Mouse (Mus musculus): ENCODE results near the gene Tbc1d14. TPM values are rescaled to one million over a fixed set of nuclear protein-coding genes. Genes with fewer than 3 reads are reported as not detected.

Gene Tbc1d14
- total RNA-seq, 2 experiments from 2014 or later: 8.5 to 23.7 TPM

DNA sequence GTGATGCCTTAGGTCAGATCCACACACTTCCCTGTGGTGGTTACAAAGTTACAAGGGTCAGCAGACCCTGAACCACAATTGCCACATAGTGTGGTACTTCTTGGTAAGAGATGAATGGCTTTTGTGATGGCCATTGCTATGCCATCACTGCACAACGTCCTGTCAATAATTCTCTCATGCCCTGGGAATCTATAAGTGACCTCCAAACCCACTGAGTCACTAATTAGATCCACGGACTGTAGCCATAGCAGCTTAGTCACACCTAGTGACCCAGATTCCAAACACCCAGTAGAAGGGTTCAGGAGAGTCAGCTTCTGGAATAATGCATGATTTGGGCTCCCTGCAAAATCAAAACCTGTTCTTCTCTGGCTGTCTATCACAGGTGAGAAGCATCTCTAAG, 67.9 kb downstream of the Tbc1d14 start:
- no peak for ATAC-seq (replicated peaks; ENCODE audit: low FRiP score, low TSS enrichment, poor library complexity, severe bottlenecking)

DNA sequence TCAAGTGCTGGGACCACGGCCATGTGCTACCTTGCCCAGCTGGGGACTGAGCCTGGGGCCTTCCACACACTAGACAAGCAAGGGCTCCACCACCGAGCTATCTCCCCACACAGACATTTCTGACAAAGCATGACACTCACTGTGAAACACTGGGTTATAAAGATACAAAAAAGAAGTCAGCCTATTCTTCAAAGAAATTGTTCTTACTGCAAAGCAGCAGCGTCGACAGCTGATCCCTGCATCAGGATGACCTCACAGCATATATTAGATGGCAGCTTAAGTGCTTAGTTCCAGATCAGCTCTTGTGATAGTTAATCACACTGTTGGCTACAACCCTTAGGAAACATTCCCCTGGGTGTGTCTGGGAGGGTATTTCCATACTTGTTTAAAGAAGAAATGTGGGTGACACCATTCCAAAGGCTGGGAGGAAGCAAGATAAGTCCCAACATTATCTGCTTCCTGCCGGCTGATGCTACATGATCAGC, 69.8 kb downstream of the Tbc1d14 start:
- peak; percentile 86 for ATAC-seq (replicated peaks; ENCODE audit: low FRiP score, low TSS enrichment, poor library complexity, severe bottlenecking)

DNA sequence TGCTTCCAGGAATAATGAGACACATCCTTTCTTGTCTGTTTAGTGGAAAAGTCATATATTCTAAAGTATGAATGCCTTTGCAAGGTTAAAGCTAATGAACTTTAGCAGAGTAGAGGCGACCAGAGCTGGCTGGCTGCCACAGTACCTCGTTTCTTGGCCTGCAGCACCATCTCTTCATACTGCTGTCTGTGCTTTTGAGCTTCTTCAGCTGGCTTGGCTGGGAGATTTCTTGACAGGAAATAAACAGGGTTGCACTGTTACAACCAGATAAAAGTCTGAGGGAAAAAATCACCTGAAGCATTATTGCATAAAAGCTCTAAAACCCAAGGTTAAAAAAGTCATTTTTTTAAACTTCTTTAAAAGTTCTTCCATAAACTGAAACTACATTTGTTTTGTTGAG, 70.3 kb downstream of the Tbc1d14 start:
- peak; percentile 55 for ATAC-seq (replicated peaks; ENCODE audit: low FRiP score, low TSS enrichment, poor library complexity, severe bottlenecking)

DNA sequence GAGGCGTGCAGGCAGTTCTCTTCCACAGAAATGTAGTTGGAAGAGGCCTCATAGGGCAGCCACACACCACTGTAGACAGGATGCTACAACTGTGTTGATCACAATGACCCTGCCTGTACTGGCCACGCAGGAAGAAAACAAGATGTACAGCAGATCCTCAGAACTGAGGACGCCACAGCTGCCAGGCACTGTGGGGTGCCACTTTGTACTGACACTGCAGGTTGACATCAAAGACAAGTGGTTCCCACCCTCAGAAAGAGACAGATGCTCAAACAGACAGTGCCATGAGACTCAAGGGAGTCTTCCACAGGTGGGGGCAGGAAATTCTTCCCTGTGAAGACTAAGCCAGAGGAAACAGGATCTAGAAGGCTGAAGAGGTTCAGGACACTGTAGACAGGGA, 73.3 kb downstream of the Tbc1d14 start:
- ATAC-seq (replicated peaks; ENCODE audit: low FRiP score, low TSS enrichment, poor library complexity, severe bottlenecking): no peak

DNA sequence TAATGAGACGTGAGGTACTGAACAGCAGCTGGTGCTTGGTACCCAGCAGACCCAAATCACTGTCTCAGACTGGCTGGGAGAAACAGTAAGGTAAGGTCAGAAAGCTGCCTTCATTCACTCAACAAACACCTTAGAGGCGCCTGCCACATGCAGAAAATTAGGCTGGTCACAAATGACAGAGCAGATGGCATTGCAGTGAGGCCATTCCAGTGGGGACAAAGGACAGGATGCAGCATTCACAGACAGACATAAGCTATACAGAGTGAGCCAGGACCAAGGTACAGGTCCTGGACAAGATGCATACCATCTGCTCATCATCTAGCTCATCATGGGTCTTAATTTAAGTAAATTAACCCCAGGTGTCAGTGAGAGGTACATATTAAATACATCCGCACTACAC, 75.5 kb downstream of the Tbc1d14 start:
- ATAC-seq (replicated peaks; ENCODE audit: low FRiP score, low TSS enrichment, poor library complexity, severe bottlenecking): no peak

DNA sequence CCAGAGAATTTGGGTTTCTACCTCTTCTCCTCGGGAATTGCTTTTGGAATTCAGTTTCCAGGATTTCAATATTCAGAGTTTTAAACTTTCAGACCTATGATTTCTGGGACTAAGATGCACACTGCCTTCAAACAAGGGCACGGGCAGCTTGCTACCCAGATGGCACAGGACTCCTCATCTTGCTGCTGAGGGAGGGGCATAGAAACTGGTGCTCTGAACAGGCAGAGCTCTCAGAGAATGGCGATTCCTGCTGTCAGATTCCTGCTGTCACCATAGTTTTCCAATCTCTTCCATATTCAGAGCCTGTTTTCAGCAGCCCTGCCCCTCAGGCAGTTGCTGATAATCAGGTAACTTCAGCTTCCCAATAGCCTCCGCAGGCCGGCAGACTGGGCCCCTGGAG, 77.5 kb downstream of the Tbc1d14 start:
- ATAC-seq (replicated peaks; ENCODE audit: low FRiP score, low TSS enrichment, poor library complexity, severe bottlenecking): no peak

DNA sequence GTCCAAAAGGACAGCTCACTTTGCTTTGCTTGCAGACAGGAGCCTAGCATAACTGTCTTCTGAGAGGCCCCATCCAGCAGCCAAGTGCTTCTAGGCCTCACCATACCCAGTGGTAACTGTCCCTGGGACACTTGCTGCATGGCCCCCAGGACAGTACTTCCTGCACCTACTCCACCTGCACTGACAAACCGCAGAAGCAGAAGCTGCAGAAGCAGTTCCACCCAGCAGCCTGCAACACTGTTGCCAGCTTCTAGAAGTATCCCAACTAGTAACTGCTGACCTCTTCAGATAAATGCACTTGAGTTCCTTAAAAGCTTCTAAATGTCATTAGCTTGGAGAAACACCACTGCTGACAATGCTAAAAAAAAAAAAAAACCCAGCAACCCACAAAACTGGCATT, 78.0 kb downstream of the Tbc1d14 start:
- no peak for ATAC-seq (replicated peaks; ENCODE audit: low FRiP score, low TSS enrichment, poor library complexity, severe bottlenecking)

DNA sequence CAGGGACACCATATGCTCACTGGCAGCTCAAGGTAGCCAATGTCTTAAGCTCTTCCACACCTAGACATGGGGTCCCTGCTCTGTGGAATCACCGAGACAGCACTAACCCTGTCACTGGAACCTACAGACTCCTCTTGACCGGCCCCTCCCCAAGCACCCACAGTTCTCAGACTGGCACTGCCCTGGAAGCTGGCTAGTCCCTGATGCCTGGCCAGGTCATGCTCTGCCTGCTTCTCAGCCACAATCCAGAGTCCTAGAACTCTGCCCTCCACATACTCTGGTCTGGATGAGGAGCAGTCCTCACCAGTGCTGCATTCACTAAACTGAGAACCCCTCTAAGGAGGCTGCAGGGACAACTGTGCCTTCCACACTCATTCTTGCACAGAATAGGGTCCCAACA, 82.1 kb downstream of the Tbc1d14 start:
- no peak for ATAC-seq (replicated peaks; ENCODE audit: low FRiP score, low TSS enrichment, poor library complexity, severe bottlenecking)

DNA sequence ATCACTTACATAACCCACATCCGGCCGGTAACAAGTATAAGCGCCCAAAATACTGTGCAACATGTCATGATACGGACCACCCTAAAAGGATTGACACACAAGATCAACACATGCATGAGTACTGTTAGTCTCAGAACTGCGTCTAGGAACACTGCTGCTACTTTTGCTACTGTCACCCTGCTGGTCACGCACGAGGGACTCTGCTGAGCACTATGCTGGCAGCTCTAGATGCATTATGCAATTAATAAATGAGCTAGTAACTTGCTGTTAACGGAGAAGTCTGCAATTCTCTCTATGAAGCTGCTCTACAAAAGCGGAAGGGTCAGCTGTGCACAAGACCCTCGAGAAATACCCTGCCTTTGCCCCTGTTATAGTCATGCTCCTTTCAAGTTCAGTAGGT, 84.7 kb downstream of the Tbc1d14 start:
- ATAC-seq (replicated peaks; ENCODE audit: low FRiP score, low TSS enrichment, poor library complexity, severe bottlenecking): no peak

DNA sequence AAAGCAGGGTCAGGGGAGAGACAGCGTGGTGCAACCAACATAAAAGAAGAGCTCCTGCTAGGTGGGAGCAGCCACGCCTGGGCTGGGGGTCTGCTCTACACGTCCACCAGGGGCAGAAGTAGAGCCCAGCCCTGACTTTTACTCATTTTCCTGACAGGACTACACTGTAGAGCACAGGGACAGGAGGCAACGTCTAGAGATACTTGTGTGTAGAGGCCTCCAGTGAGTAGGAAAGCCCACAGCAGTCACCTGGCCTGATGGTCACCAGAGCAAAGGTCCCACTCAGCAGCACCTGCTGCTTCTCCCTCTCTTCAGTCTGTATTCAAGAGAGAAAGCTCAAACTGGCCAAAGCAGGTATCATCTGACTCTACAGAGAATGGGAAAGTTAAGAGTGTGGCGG, 87.4 kb downstream of the Tbc1d14 start:
- no peak for ATAC-seq (replicated peaks; ENCODE audit: low FRiP score, low TSS enrichment, poor library complexity, severe bottlenecking)

DNA sequence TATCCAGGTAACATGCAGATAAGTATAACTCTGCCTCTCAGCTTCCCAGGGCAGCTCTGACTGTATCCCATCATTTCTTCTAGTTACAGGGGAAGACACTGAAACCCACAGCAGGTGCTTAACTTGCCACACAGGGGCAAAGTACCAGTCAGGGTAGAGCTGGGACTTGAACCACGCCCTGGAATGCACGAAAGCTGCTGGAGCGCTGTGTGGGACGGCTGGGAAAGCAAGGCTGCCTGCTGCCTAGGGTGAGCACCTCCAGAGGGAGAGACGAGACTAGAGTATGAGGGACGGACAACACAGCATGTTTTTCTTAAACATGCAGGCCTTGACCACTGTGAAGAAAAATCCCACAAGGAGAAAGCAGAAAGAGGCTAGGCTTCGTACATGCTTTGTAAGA, 87.8 kb downstream of the Tbc1d14 start:
- no peak for ATAC-seq (replicated peaks; ENCODE audit: low FRiP score, low TSS enrichment, poor library complexity, severe bottlenecking)

DNA sequence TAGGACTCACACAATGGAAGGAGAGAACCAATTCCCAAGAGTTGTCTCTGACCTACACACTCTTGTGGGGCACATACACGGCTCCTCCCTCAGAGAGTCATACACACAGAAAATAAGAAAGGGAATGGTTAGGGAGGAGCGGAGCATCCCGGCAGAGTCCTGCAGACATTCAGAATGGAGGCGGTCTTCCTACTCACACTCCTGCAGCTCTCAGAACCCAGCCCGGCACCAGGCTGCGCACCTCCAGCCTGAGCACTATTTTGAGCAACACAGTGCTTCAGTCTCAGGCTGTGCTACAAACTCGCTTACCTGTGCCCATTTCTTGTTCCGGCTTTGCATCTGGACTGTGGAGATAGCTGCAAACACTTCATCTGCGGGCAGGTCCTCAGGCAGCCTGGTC, 98.4 kb downstream of the Tbc1d14 start:
- no peak for ATAC-seq (replicated peaks; ENCODE audit: low FRiP score, low TSS enrichment, poor library complexity, severe bottlenecking)

DNA sequence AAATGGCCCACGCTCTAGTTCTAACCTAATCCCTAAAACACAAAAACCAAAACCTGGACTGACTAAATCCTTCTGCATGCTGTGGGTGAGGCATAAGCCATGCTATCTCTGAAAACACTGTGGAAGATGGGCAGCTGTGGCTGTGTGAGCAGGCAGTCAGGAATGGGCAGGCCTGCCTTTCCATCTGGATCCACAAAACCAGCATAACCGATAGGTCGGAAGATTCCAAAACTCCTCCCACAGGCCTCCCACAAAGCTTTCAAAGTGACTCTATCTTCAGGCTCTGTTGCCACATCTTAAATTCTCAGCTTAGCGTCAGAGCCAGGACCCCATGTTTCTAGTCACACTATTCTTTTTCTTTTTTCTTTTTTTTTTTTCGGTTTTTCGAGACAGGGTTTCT, 99.2 kb downstream of the Tbc1d14 start:
- no peak for ATAC-seq (replicated peaks; ENCODE audit: low FRiP score, low TSS enrichment, poor library complexity, severe bottlenecking)

DNA sequence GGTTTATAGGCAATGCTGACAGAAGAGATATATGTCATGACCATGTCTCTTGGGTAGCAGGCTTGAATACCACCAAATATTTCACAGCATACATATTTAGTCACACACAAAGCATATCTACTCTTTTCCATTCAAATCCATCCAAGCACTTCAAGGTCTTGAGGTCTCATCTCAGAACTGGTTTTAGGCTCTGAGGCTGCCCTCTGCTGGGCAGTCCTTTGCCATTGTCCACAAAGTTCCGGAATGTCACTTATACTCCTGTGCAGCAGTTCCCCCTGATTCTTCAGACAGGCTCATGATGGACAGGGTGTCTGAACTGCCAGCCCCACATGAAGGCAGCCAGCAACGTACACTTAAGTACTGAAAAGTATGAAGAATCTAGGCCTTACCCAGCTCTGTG, 103.9 kb downstream of the Tbc1d14 start:
- no peak for ATAC-seq (replicated peaks; ENCODE audit: low FRiP score, low TSS enrichment, poor library complexity, severe bottlenecking)

DNA sequence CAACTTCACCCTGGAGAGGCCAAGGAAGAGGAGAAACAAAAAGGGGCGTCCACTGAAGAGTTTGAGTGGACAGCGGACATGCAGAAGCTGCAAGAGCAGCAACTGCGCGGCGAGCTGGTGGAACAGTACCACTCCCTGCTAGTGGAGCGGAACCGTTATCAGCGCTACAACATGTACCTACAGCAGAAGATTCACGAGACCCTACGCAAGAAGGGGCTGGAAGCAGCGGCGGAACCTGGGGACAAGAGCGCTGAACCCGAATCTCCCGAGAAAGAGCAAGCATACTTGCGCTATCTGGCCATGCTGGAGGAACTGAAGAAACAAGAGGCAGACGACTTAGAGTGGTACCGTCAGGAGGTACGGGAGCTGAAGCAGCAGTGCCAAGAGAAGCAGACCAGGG, 107.8 kb downstream of the Tbc1d14 start:
- ATAC-seq (replicated peaks; ENCODE audit: low FRiP score, low TSS enrichment, poor library complexity, severe bottlenecking): no peak

DNA sequence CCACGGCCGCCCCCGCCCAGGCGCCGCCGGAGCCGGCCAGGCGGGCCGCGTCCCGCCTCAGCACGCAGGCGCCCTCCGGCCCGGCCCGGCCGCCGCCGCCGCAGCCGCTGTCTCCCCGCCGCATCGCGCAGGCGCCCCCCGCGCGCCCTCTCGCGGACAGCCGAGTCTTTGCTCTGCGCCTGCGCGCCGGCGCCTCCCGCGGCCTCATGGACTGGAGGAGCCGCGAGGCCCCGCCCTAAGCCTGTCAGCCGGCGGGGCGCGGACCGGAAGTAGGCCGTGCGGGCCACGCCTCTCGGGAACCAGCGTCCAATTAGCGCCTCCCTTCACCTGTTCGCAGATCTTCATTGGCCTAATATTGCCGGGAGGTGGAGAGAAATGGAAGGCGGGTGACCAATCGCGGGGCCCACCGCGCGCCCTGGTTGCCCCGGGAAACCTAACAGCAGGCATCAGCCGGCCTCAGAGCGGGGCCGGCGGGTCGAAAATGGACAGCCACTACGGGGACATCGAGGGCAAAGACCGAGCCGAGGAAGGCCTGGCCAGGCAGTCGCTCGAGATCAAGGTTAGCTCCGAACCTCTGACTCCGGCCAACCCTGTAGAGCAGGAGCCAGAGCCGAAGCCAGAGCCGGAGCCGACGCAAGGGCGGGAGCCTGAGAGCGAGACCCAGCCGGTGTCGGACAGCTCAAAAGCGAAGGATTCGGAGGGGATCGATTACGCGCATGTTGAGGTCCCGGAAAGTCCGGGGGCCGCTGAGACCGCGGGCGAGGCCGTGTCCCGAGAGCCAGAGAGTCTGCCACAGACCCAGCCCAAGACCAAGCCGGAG, 108.7 kb downstream of the Tbc1d14 start, which contains the start of the genes Tada2b and Ccdc96:
TSS of gene Tada2b (minus strand) at position 115 of the 820 bp plus-strand sequence.
TSS of gene Ccdc96 (plus strand) at position 418 of the 820 bp plus-strand sequence.
- ATAC-seq (replicated peaks; ENCODE audit: low FRiP score, low TSS enrichment, poor library complexity, severe bottlenecking): peak; percentile 93

DNA sequence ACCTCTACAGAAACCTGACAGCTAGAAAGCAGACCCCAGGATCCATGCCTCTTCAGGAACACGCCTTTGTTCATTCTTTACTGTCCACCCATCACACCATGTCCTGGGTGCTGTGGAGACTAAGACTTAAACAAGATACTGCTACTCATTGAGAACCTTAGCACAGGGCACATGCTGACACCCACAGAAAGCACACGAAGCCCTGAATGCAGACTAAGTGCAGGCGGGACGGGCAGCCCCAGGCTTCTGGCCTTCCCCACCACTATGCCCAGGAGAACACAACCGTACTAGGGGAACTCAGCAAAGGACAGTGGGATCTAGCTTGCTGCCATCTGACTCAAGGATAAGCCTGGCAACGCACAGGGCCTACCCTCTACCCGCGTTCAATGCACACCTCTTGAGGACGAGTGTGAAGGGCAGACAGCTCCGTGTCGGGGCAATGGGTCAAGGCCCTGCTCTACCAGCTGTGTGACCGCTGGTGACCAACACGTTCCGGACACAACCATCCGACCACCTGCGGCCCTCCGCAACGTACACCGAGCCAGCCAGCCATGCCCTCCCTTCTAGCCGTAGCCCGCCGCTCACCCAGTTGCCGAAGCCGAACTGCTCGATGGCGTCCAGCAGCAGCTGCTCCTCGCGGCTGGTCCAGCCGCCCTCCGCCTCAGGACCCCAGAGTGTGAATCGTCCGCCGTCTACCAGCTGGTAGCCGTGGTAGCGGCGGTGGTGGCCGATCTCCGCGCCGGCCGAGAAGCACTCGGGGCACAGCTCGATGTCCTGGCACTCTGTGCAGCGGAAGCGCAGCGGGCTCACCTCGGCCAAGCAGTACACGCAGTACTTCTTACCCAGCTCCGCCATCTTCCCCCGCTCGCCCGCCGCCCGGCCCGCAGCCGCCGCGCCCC, 109.6 kb downstream of the Tbc1d14 start:
- peak; percentile 4; the same call in 1 of the 2 replicates for ATAC-seq (replicated peaks; ENCODE audit: low FRiP score, low TSS enrichment, poor library complexity, severe bottlenecking)

DNA sequence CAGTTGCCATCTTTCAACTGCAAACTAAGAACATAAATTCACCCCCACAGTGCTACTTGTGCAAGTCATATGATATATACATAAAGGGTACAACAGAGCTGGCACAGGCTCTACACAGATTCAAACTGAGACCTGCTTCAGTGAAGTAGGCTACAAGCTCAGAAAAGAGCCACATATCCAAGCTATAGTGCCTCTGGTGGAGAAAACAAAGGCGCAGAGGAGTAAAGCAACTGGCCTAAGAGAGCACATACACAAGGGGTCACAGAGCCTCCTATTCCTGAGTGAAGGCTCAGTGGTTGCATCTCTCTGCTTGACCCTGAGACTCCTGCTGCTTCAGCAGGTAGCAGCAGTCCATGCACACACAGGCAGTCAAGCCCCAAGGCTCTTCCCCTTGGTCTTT, 112.0 kb downstream of the Tbc1d14 start:
- no peak for ATAC-seq (replicated peaks; ENCODE audit: low FRiP score, low TSS enrichment, poor library complexity, severe bottlenecking)

DNA sequence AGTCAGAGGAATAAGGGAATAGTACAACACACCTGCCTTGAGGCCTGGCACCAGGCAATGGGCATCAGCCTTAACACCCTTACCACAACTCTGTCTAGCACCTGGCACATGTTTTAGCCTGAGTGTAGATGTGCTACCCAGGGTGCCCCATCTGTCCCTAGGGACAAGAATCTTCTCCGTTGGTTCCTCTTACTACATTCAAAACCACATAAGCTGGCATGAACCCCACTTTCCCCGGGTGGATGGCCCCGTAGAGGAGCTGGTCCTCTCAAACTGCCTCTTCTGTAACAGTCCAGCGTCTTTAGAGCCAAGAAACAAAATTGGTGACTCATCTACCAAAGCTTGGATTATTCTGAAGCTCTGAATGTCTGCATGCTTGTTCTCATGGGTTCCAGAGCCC, 112.7 kb downstream of the Tbc1d14 start:
- no peak for ATAC-seq (replicated peaks; ENCODE audit: low FRiP score, low TSS enrichment, poor library complexity, severe bottlenecking)

DNA sequence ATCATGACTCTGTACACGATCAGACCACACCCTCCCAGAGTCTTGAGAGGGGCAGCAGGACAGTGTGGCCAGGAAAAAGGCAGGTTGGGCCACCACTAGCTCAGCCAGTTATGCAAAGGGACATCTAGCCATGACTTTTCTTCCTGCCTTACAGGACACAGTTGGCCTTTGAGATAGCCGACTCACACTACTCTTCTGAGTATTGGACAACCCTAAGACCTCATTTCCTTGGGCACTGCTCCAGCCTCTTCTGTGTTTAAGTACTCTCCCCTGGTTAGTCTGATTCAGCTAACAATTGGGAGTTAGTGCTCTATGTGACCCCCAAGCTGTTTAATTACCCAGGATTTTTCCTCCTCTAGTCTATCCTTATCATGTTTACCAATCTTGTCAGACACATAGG, 113.3 kb downstream of the Tbc1d14 start:
- no peak for ATAC-seq (replicated peaks; ENCODE audit: low FRiP score, low TSS enrichment, poor library complexity, severe bottlenecking)
